Mouse (Mus musculus) limb, embryonic 14.5 days (tissue): ENCODE measurements around the gene Gucy2g. TPM values are rescaled to one million over a fixed set of nuclear protein-coding genes. Genes with fewer than 3 reads are reported as not detected.

Experiments
- ATAC-seq: fragments of 200-750 bp; cut with Nextera tagmentation; 2 replicates; pipeline ENCODE4 v1.8.0; 2017; ENCODE audit warnings: low read depth, moderate number of reproducible peaks, moderate TSS enrichment; ENCODE audit not compliant: low FRiP score
- DNase-seq: peaks from one replicate; pipeline ENCODE4 v3.0.0-alpha.2; 2015; ENCODE audit warnings: low spot score
- H3K27ac ChIP-seq: fragments of 300-500 bp; sonication (generic); replicated peaks from 2 replicates; pipeline ENCODE4 v1.5.1; 2014; ENCODE audit warnings: low read depth, mild to moderate bottlenecking, low read length, moderate library complexity, mixed read lengths
- H3K27me3 ChIP-seq: fragments of 300-500 bp; sonication (generic); 2 replicates; pipeline ENCODE4 v1.6.1; 2014; ENCODE audit warnings: low read length, mixed read lengths; ENCODE audit not compliant: control insufficient read depth, insufficient read depth
- H3K36me3 ChIP-seq: fragments of 300-500 bp; sonication (generic); 2 replicates; pipeline ENCODE4 v1.6.1; 2014; ENCODE audit warnings: mild to moderate bottlenecking, low read length, moderate library complexity, mixed read lengths; ENCODE audit not compliant: control insufficient read depth, insufficient read depth
- H3K4me1 ChIP-seq: fragments of 300-500 bp; sonication (generic); 2 replicates; pipeline ENCODE4 v1.6.1; 2014; ENCODE audit warnings: antibody characterized with exemption, low read length, mixed read lengths; ENCODE audit not compliant: control insufficient read depth, insufficient read depth
- H3K4me2 ChIP-seq: fragments of 300-500 bp; sonication (generic); replicated peaks from 2 replicates; pipeline ENCODE4 v1.6.1; 2014; ENCODE audit warnings: low read depth, mild to moderate bottlenecking, low read length, moderate library complexity; ENCODE audit not compliant: severe bottlenecking
- H3K4me3 ChIP-seq: fragments of 300-500 bp; sonication (generic); replicated peaks from 2 replicates; pipeline ENCODE4 v1.5.1; 2014; ENCODE audit warnings: low read length
- H3K9ac ChIP-seq: fragments of 300-500 bp; sonication (generic); 2 replicates; pipeline ENCODE4 v1.6.1; 2014; ENCODE audit warnings: mild to moderate bottlenecking, low read depth, low read length, moderate library complexity; ENCODE audit not compliant: severe bottlenecking
- H3K9me3 ChIP-seq: fragments of 300-500 bp; sonication (generic); 2 replicates; pipeline ENCODE4 v1.6.1; 2016; ENCODE audit warnings: low read length; ENCODE audit not compliant: control insufficient read depth
- POLR2A ChIP-seq: fragments of 200-500 bp; IDR thresholded peaks from 2 replicates; pipeline ENCODE4 v1.8.0; 2012; ENCODE audit warnings: inconsistent platforms, mild to moderate bottlenecking, moderate library complexity, borderline replicate concordance; ENCODE audit not compliant: insufficient read depth, insufficient read length; ENCODE audit errors: extremely low read depth
- WGBS: fragments of 180-500 bp; shearing (Covaris S2); extraction: QIAGEN DNeasy Blood & Tissue Kit; methylation state at CpG from one replicate; pipeline ENCODE4 v1.1.7; 2014; 5-methylcytosine and 5-hydroxymethylcytosine counted together
- polyA plus RNA-seq, 2 experiments: library from polyadenylated mRNA; depleted of rRNA in 1 of 2; stranded (reverse) in 1 of 2; unstranded in 1 of 2; fragments of >200 nt; fragmentation: Nextera tagmentation in 1 of 2; extraction: Ambion mirVana in 1 of 2; gene quantifications; 2 replicates each; pipeline versions ENCODE4 v1.2.1 to v1.2.3; 2012 to 2014

The Gucy2g gene
- polyA plus RNA-seq, 2 experiments: 0.11 TPM; not detected in 1

- Histone ChIP-seq H3K4me2 (no peak overlapping the region), H3K27me3 (no peaks in the 10 kb centered on the region), H3K9ac (no peak overlapping the region), H3K9me3 (no peaks in the 10 kb centered on the region), H3K27ac (no peak overlapping the region), H3K36me3 (no peaks in the 10 kb centered on the region), H3K4me1 (no peaks in the 10 kb centered on the region), H3K4me3 (no peak overlapping the region)
- ATAC-seq (no peak), DNase-seq (no peak)
- no peak for TF ChIP-seq POLR2A
- 72% methylated on average over 9 of the region's 9 CpGs for WGBS
These were observed 7.0 kb upstream of the Gucy2g start for GRCm38 (mm10) chr19:55247991-55248520.

GRCm38 (mm10) chr19:55247563-55247962 is 6.5 kb upstream of the Gucy2g start:
- ATAC-seq (no peak), DNase-seq (no peak)
- Histone ChIP-seq H3K27ac (no peak overlapping the region), H3K4me2 (no peak overlapping the region), H3K27me3 (no peaks in the 10 kb centered on the region), H3K9ac (no peak overlapping the region), H3K4me1 (no peaks in the 10 kb centered on the region), H3K9me3 (no peaks in the 10 kb centered on the region), H3K36me3 (no peaks in the 10 kb centered on the region), H3K4me3 (no peak overlapping the region)
- WGBS: 77% methylated on average over 5 of the region's 5 CpGs
- TF ChIP-seq POLR2A: no peak

DNA sequence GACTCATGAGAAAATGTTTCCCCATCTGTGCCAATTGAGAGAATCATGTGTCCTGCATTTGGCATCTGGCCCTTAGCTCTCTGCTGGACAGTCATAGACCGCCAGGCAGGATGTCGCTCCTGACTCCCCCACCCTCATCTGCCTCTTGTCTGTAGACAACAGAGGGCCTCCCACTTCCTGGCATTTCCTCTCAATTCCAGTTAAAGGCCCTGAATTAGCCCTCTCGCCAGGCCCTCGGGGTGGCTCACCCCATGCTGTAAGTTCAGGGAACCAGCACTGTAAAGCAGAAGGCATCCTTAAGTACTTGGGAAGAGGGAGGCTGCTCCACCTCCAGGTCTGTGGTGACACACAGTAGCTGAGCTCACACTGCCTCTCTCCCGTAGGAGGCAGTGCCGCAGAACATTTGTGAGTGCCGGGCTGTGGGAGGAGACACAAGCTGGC is 3.8 kb upstream of the Gucy2g start:
- H3K9me3 ChIP-seq: no peaks in the 10 kb centered on the region
- peak; percentile 25 for DNase-seq
- no peak for ATAC-seq
- no peaks in the 10 kb centered on the region for H3K27me3 ChIP-seq
- no peak overlapping the region for H3K27ac ChIP-seq
- H3K4me3 ChIP-seq: no peak overlapping the region
- no peak overlapping the region for H3K9ac ChIP-seq
- no peaks in the 10 kb centered on the region for H3K36me3 ChIP-seq
- H3K4me1 ChIP-seq: no peaks in the 10 kb centered on the region
- WGBS: 15% methylated on average over 7 of the region's 7 CpGs
- TF ChIP-seq POLR2A: no peak
- no peak overlapping the region for H3K4me2 ChIP-seq

DNA sequence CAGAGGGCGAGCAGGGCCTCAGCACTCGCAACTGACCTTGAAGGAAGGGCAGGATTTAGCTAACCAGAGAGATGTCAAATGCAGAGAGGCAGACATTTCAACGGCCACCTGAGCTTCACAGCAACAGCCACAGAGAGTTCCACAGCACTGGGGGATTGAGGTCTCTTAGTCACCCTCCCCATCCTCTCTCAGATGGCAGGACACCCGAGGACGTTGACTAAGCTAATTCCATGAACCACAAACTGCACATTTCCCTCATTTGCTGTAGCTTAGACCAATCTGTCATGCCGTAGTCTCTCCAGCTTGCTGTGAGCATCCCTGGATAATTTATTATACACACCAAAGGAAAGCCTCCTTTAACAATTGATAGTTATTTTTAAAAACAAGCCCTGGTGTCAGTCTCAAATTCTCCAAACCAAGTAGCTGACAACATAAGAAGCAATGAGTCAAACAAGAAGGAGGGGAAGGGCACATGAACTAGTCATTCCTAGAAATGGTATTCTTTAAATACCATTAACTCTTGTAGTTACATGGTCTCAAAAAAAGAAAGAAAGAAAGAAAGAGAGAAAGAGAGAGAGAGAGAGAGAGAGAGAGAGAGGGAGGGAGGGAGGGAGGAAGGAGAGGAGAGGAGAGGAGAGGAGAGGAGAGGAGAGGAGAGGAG is 1.1 kb downstream of the Gucy2g start:
- ATAC-seq: no peak
- H3K36me3 ChIP-seq: no peaks in the 10 kb centered on the region
- no peak overlapping the region for H3K4me2 ChIP-seq
- WGBS: 81% methylated on average over 6 of the region's 6 CpGs
- TF ChIP-seq POLR2A: no peak
- H3K27me3 ChIP-seq: no peaks in the 10 kb centered on the region
- DNase-seq: no peak
- no peak overlapping the region for H3K27ac ChIP-seq
- no peak overlapping the region for H3K9ac ChIP-seq
- no peaks in the 10 kb centered on the region for H3K4me1 ChIP-seq
- no peak overlapping the region for H3K4me3 ChIP-seq
- no peaks in the 10 kb centered on the region for H3K9me3 ChIP-seq

- no peaks in the 10 kb centered on the region for H3K9me3 ChIP-seq
- no peak overlapping the region for H3K4me2 ChIP-seq
- H3K27me3 ChIP-seq: no peaks in the 10 kb centered on the region
- no peak for TF ChIP-seq POLR2A
- no peaks in the 10 kb centered on the region for H3K36me3 ChIP-seq
- no peak overlapping the region for H3K27ac ChIP-seq
- no peak for ATAC-seq
- 74% methylated on average over 5 of the region's 5 CpGs for WGBS
- no peak overlapping the region for H3K9ac ChIP-seq
- no peaks in the 10 kb centered on the region for H3K4me1 ChIP-seq
- DNase-seq: no peak
- no peak overlapping the region for H3K4me3 ChIP-seq
These were observed 4.5 kb downstream of the Gucy2g start for GRCm38 (mm10) chr19:55236564-55236963.
